Mouse (Mus musculus) large intestine, adult 2 months (tissue): ENCODE measurements at regions not wholly inside any gene's neighbourhood (a gene's known extent, or its start where the extent isn't known, plus 50 kb on each side); places are given as distances from the start of the nearest gene placed in this dataset.

Experiments
- DNase-seq: peaks from one replicate; pipeline ENCODE4 v3.0.0-alpha.2; 2012; ENCODE audit warnings: low read depth, low spot score
- WGBS: fragments of 180-500 bp; shearing (Covaris S2); methylation state at CpG from one replicate; pipeline ENCODE4 v1.1.7; 2018; 5-methylcytosine and 5-hydroxymethylcytosine counted together

DNA sequence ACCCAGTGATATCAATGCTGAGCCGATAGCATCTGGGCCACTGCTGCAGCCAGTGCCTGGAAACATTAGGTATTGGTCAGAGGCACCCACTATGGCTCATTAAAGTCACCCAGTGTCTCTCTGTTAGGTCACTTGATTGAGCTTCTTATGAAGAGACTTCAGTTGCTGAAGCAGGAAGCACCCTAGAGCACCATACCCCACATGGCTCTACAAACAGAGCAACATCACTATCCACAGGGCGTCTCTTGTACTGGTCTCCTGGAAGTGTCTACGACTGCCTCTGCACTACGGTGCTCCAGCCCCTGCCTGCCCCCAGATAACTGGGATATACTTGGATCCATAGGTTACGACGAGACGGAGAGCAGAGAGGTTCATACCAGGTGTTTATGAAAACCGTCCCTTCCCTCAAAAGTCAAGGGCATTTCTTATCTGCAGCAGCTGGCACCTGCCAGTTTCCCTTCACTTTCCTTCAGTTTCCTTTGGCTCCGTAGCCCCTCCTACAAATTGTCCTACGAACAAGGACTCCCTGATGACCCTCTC, 100.6 kb upstream of the Fut8 start:
- WGBS: 56% methylated on average over 10 of the region's 10 CpGs
- DNase-seq: no peak

DNA sequence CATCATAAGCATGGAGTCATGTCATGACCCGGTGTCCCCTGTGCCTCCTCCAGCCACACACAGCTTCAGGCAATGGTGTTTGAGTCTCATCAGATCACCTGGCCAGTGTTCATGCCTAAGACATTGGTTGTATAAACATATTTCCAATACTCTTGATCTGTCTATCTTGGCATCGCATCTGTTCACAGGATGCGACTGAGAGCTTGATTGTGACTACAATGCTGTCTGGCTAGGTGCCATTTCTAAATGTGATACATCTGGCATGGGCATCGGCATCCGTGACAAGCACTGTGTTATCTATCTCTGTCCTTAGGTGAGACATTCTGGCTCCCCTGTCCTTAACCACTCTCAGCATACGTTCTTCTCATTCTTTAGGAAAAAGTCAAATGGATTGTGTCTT, 102.3 kb upstream of the Fut8 start:
- 94% methylated on average over 6 of the region's 6 CpGs for WGBS
- no peak for DNase-seq

DNA sequence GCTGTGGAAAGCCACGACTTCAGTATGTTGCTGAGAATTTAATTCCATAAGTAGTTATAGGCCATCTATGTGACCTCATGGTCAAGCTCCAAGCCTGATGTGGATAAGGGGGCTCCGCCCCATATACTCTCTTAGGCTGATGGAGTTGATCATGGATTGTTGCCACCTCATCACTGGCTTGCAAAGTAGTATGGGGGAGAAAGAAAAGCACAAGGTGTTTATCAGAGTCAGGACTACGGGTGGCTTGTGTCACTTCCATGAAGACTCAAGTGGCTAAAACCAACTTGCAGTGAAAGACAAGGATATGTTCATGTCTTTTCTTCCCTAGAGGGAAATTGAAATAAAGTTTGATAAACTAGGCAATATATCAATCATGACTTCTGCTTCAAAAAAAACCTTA, 102.9 kb upstream of the Fut8 start:
- WGBS: 92% methylated on average over 3 of the region's 3 CpGs

DNA sequence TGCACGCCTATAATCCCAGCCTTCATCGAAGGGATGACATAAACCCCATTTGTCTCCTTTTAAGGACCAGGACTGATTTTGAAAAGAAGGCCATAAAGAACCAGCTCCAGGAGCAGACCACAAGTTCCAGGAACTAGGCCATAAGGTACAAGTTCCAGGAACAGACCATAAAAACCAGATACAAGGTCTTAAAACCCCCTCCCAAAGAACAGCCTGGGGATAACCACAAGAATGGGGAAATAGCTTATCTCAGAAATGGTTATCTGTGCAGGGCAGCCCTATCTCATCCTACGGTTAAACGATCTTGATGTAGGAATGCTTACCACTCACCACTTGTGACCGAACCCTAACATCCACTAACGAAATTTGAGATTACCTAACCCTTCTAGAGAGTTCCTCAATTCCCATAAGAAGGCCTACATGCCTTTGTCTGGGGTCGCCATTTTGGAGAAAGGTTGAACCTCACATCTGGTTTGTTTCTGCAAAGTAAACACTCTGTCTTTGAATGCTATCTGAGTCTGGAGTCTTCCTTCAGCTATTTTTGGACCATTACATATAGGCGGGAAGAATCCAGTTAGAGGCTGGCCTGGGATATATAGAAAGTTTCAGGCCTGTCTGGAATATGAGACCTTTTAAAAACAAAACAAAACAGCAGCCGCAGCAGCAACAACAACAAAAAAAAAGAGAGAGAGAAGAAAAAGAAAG, 103.5 kb upstream of the Fut8 start:
- 40% methylated on average over 9 of the region's 9 CpGs for WGBS
- no peak for DNase-seq

More for the DNA sequence above, 102.9 kb upstream of the Fut8 start:
- no peak for DNase-seq

DNA sequence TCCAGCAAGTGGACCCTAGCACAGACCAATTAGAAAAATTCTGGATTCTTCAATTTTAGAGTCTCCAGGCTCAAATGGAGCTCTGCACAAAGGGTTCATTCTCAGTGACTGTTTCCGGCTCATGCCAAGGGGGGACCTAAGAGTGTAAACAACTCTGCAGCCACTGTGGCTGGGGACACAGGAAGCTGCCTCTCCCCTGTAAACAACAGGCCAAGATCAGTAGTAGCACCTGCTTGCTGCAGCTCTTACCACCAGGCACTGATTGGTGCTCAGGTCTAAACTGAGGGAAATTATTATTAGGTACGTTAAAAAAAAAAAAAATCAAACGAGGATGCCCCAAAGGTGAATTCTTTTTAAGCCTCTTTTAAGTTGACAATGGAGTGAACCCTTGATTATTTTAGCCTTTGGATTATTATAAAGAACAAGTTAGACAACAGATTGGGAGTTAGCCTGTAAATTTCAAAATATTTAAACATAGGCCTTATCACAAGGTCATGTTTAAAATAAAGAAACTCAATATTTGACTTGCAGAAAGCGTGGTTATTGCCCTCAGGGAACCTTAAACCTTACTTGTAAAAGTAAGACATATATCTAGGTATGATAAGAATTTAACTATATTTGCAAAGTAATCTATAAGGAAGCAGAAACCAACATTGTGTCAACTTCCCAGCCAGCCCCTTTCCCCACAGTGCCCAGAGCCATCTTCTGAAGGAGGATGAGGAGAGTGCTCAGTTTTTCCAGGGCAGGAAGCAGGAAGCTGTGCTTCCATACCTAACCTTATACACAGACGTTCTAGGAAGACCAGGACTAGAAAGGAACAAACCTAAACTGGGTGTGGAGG, 104.2 kb upstream of the Fut8 start:
- no peak for DNase-seq
- 33% methylated on average over 5 of the region's 5 CpGs for WGBS

DNA sequence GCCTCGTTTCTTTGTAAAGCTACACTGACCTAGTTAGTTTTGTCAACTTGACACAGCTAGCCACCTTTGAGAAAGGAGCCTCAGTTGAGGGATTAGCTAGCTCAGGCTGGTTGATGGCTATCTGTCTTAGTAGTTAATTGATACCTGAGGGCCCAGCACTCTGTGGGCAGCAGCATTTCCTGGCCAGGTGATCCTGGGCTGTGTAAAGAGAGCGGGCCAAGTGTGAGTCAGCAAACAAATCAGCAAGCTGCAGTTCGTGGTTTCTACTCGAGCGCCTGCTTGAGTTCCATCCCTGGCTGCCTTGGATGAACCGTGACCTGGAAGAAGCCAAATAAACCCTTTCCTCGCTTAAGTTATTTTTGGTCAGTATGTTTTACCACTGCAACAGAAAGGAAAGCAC, 106.6 kb upstream of the Fut8 start:
- no peak for DNase-seq
- WGBS: 24% methylated on average over 7 of the region's 7 CpGs

DNA sequence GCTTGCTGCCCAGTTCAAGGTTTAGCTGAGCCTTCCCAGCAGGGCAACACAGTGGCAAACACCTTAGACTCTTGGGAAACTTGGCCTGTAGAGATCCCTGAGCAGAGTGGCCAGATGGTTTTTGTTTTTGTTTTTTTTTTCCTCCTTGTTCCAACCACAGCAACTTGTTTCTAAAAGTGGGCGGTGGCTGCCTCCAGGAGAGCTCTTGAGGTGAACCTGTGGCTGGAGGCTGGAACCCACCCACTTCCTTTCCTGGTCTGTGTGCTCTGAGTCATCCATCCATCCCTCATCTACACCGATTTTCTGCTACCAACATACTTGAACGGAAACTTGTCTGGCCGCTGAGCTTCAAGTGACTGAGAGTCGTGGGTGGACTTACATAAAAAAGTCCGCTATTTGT, 107.4 kb upstream of the Fut8 start:
- no peak for DNase-seq
- WGBS: 44% methylated on average over 6 of the region's 6 CpGs

DNA sequence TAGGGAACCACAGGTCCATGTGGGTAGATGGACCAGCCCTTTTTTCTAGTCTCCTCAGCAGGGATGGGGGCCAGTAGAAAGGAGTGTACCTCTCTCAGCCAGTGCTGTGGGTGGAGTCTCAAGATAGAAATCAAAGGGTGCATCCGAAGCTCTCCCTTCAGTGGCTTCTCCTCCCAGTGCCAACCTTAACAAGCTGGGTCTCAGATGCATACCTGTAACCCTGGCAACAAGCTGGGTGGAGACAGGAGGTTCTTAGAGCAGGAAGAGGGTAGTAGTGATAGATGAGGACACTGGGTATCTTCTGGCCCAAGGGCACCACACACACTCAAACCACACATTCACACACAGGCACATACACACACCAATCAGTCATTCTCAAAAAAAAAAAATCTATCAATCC, 113.7 kb upstream of the Fut8 start:
- DNase-seq: no peak
- WGBS: 41% methylated on average over 1 of the region's 1 CpGs

DNA sequence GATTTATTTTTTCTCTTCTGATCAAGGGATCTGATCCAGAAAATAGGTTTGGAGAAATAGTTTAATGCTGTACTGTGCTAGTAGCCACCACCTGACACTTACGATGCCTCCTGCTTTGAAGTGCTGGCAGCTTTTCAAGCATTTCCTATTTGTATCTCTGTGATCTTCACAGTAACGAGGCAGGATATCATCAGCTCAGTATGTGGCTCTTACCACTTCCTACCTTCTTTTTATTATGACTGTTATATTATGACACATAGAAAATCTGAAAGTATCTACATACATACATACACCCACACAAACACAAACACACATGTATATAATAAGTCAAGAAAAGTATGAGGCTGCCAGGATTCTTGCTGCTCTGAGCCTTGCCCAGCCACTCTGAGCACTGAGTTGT, 124.4 kb upstream of the Fut8 start:
- 83% methylated on average over 2 of the region's 2 CpGs for WGBS
- no peak for DNase-seq

DNA sequence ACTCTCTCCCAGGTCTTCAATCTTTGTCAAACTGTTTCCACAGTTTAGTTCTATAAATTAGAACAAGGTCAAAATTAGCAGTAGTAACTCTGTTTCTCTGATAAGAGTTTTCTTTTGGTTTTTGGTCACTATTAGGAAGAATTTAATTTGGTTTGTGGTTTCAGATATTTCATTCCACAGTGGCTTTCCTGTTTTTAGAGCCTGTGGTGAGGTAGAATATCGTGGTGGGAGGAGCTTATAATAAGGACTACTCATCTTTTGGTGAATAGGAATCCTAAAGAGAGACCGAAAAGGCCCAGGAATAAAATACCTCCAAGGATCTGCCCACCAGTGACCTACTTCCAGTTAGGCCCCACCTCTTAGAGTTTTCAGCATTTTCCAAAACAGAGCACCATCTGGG, 125.8 kb upstream of the Fut8 start:
- WGBS: 73% methylated on average over 2 of the region's 2 CpGs
- DNase-seq: no peak

DNA sequence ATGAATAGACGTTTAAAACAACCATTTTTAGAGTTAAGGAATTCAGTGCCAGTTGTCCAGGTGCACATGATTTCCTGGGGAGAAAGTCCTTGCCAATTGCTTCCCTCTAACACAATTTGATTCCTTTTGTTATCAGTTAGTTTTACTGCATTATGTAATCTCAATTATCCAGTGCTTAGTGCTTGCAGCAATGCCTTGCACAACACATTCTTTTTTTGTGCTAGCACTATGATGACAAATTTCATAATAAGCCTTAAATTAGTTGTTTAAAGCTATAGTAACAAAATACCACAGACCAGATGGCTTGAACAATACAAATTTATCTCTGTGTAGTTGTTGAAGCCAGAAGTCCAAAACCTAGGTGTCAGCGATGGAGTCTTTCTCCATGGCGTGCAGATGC, 130.7 kb upstream of the Fut8 start:
- DNase-seq: no peak
- WGBS: 56% methylated on average over 3 of the region's 3 CpGs

DNA sequence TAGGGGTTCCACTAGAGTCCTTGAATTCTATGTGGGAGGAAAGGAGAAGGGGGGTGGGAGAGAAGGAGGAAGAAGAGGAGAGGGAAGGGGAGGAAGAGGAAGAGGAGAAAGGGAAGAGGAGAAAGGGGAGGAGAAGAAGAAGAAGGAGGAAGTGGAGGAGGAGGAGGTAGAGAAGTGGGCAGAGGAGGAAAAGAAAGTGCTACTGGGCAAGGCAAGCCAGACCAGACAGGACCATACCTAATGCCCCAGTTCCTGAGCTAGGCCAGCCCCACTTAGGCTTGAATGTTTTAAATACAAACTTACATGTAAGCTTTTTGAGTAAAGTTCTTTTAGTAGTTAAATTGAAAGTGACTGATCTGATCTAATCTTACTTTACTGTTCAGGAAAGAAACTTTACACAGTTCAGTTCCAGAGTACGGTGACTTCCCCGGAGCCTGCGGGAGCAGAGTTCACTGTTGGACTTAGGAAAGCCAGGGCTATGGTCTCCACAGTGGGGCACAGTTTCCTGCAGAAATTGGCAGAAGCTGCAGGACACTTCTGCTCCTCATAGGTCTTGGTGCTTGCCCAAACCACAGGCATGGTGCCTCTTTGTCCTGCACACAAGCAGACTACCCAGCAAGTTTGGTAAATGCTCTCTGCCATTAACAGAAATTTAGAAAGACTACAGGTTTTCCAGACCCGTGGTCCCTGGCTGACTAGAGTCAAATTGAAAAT, 131.9 kb upstream of the Fut8 start:
- DNase-seq: no peak
- 32% methylated on average over 4 of the region's 4 CpGs for WGBS

DNA sequence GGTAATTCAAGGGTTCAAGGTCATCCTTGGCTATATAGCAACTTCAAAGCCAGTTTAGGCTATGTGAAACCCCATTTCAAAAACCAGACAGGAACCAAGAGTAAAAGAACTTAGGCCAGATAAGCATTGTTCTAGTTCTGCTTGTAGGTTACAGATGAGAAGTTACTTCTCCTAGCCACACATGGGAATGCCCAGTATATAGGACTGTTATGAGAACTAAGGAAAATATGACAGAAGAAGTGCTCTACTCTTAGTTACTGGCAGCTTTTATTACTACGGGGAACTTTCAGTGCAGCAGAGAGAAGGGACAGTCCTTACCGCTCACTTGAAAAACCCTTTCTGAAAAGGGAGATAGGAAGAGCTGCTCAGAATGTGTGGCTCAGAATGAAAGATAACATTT, 137.4 kb upstream of the Fut8 start:
- 96% methylated on average over 2 of the region's 2 CpGs for WGBS
- no peak for DNase-seq

DNA sequence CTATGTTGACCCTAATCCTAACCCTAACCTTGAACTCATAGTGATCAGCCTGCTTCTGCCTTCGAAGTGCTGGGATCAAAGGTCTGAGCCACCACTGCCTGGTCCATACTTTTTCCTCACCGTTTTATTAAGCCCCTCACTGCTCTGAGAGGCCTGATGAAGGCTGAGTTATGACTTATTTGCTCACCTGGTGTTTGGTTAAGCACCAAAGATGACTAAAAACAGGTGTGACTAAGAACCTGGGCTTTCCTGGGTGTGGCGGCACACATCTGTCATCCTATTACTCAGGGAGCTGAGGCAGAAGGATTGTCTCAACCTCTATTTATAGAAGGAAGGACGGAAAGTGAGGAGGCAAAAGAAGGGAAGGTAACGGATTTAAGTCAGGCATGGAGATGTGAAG, 137.5 kb upstream of the Max start:
- 35% methylated on average over 5 of the region's 5 CpGs for WGBS

DNA sequence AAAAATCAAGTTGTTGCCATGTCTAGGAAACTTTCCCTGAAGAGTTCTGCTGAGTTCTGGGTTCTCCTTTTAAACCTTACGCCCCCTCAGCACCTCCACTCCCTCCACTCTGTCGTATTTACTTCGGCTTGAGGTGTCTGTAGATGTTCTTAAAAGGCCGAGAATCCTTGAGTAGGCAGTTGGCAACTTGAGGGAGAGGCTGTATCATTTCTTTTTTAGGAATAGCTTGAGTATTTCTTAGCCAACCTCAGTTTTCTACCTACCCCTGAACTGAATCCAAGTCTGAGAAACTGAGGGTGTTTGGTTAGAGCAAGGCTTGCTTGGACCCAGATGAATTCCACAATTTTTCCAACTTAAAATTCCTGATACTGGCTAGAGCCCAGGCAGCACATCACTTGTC, 136.8 kb upstream of the Max start:
- 95% methylated on average over 4 of the region's 4 CpGs for WGBS
- DNase-seq: no peak

More for the DNA sequence above, 137.5 kb upstream of the Max start:
- no peak for DNase-seq

DNA sequence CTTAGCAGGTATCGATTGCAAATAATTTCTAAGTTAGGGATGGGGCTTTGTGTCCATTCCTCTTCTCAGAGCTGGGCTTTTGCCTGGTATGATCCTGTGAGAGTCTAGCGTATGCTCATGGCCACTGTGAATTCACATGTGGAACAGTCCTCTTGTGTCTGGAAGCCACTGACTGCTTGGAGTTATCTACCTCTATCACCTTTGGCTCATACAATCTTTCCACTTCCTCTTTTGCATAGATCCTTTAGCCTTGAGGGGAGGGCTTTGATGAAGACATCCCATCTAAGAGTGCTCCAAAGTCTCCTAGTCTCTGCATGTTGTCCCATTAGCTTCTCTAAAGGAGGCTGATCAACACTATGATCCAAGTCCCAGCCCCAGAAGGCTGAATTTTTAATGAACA, 135.8 kb upstream of the Max start:
- no peak for DNase-seq
- 99% methylated on average over 2 of the region's 2 CpGs for WGBS

DNA sequence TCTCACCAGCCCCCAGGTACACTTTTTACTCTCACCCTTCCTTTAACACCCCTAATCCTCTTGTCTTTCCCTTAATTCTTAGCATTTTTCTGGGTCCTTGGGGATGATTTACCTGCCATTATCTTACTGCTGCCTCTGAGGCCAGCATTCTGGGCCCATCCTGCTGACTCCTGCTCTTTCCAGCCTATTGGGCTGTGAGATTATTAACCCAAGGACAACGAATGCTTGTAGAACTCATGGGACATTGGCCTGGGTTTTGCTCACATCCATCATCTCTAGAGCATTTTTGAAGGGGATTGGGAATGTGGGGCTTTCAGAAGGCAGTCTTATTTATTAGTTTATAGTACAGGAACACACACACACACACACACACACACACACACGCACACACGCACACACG, 134.5 kb upstream of the Max start:
- 92% methylated on average over 4 of the region's 4 CpGs for WGBS
- DNase-seq: no peak

DNA sequence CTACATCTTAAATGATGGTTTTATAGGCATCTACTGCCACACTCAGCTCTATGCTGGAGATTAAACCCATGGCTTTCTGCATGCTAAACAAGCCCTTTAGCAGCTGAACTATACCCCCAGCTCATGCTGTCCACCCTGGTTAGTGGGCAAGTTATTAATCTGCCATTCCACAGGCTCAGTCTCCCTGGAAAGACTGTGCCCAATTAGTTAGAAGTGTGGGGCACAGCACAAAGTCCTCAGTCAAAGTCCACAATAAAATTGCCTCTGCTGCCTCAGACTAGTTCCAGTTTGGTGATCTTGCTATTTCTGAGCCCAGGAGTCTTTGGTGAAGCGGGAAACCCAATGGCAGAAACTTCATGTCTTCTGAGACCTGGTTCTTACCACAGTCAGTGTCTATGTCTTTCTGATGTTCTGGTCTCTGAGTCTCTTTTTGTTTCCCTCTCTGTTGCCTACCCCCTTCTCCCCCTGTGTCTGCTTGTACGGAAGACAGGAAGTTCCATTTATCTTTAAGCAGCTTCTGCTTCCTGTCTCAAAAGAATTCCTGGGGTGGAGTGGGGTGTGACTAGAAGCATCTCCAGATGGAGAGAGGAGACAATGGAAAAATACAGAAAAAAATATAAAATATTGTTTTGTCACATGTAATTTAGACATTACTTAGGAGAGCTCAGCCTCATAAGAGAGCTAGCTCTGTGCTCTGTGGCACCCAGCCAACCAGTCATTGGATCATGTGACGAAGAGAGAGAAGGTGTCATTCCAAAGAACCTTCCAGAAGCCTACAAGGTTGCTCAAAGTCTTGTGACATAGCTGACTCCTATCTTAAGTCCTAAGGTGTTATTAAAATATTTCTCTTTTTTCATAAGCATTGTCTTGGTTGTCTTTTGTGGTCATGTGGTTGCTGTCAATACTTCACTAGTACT, 133.3 kb upstream of the Max start:
- WGBS: 44% methylated on average over 3 of the region's 3 CpGs
- no peak for DNase-seq

DNA sequence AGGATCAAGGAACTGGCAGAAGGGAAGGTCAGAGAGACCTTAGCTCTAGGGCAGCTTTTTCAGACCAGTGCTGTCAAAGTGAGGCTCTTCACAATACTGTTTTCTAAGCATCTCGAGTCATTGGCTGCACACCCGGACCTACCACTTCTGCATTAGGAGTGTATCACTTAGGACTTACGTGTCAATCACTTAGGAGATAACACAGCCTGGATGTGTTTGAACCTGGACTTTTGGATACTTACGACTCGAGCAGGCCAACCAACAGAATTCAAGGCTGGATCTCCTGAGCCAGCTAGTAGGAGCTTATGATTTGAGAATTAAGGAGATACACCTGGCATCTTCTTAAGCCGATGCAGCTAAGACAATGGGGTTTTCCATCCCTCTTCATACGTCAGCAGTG, 132.2 kb upstream of the Max start:
- DNase-seq: no peak
- WGBS: 89% methylated on average over 7 of the region's 7 CpGs
